Mouse (Mus musculus) retina, embryonic 14.5 days (tissue): ENCODE results near the gene Kdm2b.
"Not testable (repeated sequence)": the region's sequence is repeated elsewhere in the genome, so short reads cannot be mapped to it uniquely, and the experiment has no call there.

Experiments used
- DNase-seq: peaks from one replicate; pipeline ENCODE4 v3.0.0-alpha.2; 2015; ENCODE audit warnings: low spot score

Gene Kdm2b

GRCm38 (mm10) chr5:123010806-123011205, 21.2 kb upstream of the Kdm2b start:
- no peak for DNase-seq

- no peak for DNase-seq
These were observed 20.2 kb upstream of the Kdm2b start for GRCm38 (mm10) chr5:123009873-123010272.

- DNase-seq, result no peak
These were observed 19.4 kb upstream of the Kdm2b start for GRCm38 (mm10) chr5:123008877-123009493.

GRCm38 (mm10) chr5:123005716-123006592, 16.3 kb upstream of the Kdm2b start:
- DNase-seq, result no peak

GRCm38 (mm10) chr5:123000901-123001300, 11.3 kb upstream of the Kdm2b start:
- DNase-seq, result no peak

GRCm38 (mm10) chr5:122997205-122998204, 7.9 kb upstream of the Kdm2b start:
- no peak for DNase-seq

- DNase-seq, result no peak
These were observed 5.3 kb upstream of the Kdm2b start for GRCm38 (mm10) chr5:122994910-122995309.

GRCm38 (mm10) chr5:122994303-122994846, 4.8 kb upstream of the Kdm2b start:
- peak; percentile 95 for DNase-seq

- no peak for DNase-seq
These were observed 4.2 kb upstream of the Kdm2b start for GRCm38 (mm10) chr5:122993811-122994210.

GRCm38 (mm10) chr5:122991350-122992004, 1.9 kb upstream of the Kdm2b start:
- no peak for DNase-seq

- DNase-seq, result no peak
These were observed 963 bp upstream of the Kdm2b start for GRCm38 (mm10) chr5:122990411-122991160.

- DNase-seq, result peak; percentile 78
These were observed 560 bp downstream of the Kdm2b start for GRCm38 (mm10) chr5:122989001-122989525.

- DNase-seq, result peak; percentile 60
These were observed 1.4 kb downstream of the Kdm2b start for GRCm38 (mm10) chr5:122988021-122988751.

GRCm38 (mm10) chr5:122987211-122988020, 2.2 kb downstream of the Kdm2b start:
- DNase-seq, result peak; percentile 45

GRCm38 (mm10) chr5:122986091-122986493, 3.5 kb downstream of the Kdm2b start:
- DNase-seq, result no peak

GRCm38 (mm10) chr5:122985276-122985675, 4.3 kb downstream of the Kdm2b start:
- no peak for DNase-seq

GRCm38 (mm10) chr5:122984483-122984882, 5.1 kb downstream of the Kdm2b start:
- DNase-seq, result no peak

- no peak for DNase-seq
These were observed 10.7 kb downstream of the Kdm2b start for GRCm38 (mm10) chr5:122978970-122979369.

GRCm38 (mm10) chr5:122974701-122975100, 14.9 kb downstream of the Kdm2b start:
- DNase-seq, result not testable (repeated sequence)
